ENCODE assay signal across 12 mouse cellular contexts in genomic region chr13:20430998-20431397, GRCm38 (mm10).
DNase-seq lines count a peak whose midpoint lies in the region; ATAC-seq lines count a peak whose summit lies in the region.
"Had no signal": no experiment of that assay in that cellular context is flagged by ENCODE, and none has a peak within 500 bp of the region (broad histone marks: within the 10 kb centered on the region; RNA-seq: fewer than 3 reads in every experiment).

No protein-coding gene starts in this region.

- H3K4me3 ChIP-seq in midbrain, embryonic 14.5 days (replicated peaks; ENCODE audit: low read depth, low read length), result no peak overlapping the region

- no peaks in the 10 kb centered on the region for H3K27me3 ChIP-seq in midbrain, embryonic 14.5 days (ENCODE audit: control insufficient read depth, insufficient read depth, low read length)

- no peaks in the 10 kb centered on the region for H3K4me1 ChIP-seq in midbrain, embryonic 14.5 days (ENCODE audit: control insufficient read depth, insufficient read depth, low read length)

- no peak overlapping the region for H3K9ac ChIP-seq in midbrain, embryonic 14.5 days (replicated peaks; ENCODE audit: low read length)

- no peak overlapping the region for H3K4me2 ChIP-seq in midbrain, embryonic 14.5 days (ENCODE audit: low read length)
- H3K4me2 ChIP-seq: heart, embryonic 11.5 days had no signal

- 59% methylated on average over 6 of the region's 6 CpGs for WGBS in midbrain, embryonic 14.5 days

- no peak overlapping the region for H3K27ac ChIP-seq in midbrain, embryonic 14.5 days (replicated peaks; ENCODE audit: low read depth, low read length)

- no peaks in the 10 kb centered on the region for H3K9me3 ChIP-seq in midbrain, embryonic 14.5 days (ENCODE audit: control insufficient read depth, low read length)

- no peaks in the 10 kb centered on the region for H3K36me3 ChIP-seq in midbrain, embryonic 14.5 days (ENCODE audit: control insufficient read depth, insufficient read depth, low read length)

- ATAC-seq in midbrain, embryonic 14.5 days (ENCODE audit: low FRiP score, low TSS enrichment), result no peak

- peak; percentile 30 to 37 for DNase-seq in cerebellum, postnatal 10 days
- DNase-seq in cerebellum, adult 9-11 months, result no peak
- peak; percentile 29 for DNase-seq in right cerebral cortex, adult 18-20 months
- DNase-seq in right cerebral cortex, postnatal 4 days, result no peak
- peak; percentile 41 for DNase-seq in midbrain, embryonic 14.5 days
- no peak for DNase-seq in embryo, embryonic 9.5 days (ENCODE audit: extremely low spot score)
- DNase-seq in adrenal gland, adult 2 months, result no peak
- no peak for DNase-seq in heart, adult 9 months (ENCODE audit: low spot score in 2 of 2)
- DNase-seq: adrenal gland, postnatal 25 days; cerebellum, adult 11 months; liver had no signal

Comparison
In these comparisons a context has a peak if more than half of its experiments do, and no peak if none do; other contexts are left out.
1. DNase-seq: peak in cerebellum, postnatal 10 days (2 of 2), right cerebral cortex, adult 18-20 months (single experiment) and midbrain, embryonic 14.5 days (single experiment); none in cerebellum, adult 9-11 months (single experiment), right cerebral cortex, postnatal 4 days (single experiment), embryo, embryonic 9.5 days (single experiment), adrenal gland, adult 2 months (single experiment) and heart, adult 9 months (0 of 2).